Mouse (Mus musculus): ENCODE measurements at regions not wholly inside any gene's neighbourhood (a gene's known extent, or its start where the extent isn't known, plus 50 kb on each side); places are given as distances from the start of the nearest gene placed in this dataset.

DNA sequence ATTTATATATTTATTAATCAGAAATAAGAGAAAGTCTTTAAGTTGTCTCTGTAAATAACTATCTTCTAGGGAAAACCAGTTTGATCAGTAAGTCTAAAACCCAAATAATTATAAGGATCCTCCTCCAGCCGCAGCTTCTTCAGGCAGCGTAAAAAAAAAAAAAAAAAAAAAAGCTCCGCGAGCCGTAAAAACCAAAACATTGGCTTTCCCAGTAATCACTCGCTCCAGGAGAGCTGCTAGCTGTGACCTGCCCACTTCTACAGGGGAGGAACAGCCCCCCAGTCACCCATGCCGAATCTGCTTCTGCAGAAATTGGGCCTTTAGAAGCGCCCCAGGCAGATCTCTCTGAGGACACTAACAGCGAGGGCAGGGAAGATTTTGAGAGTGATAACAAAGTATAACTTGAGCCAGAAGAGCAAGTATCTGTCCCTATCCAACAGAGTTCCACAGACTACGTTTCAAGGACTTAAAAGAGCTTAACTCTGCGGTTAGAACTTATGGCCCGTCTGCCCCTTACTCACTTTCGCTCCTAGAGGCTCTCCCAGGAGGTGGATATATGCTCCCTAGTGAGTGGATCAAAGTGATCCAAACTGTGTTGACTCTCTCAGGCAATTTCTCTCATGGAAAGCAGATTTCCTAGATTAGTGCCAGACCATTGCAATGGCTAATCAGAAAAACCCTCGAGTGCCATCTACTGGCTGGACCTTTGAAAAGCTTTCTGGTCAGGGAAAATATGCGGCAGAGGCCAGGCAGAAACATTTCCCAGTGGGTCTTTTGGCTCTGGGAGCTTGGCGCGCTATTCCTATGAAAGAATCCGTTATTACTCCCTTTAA is 80.7 kb downstream of the Serpinb6e start:
- peak; percentile 78 for TF ChIP-seq CTCF (IDR thresholded peaks at IDR 0.05; ENCODE audit: low read depth)
- no peak for TF ChIP-seq EP300 (optimal IDR thresholded peaks at IDR 0.05)

All from stomach, postnatal 0 days (tissue).